Mouse (Mus musculus) left cerebral cortex, adult 18-20 months (tissue): ENCODE data around the gene Fbxl2. TPM values are rescaled to one million over a fixed set of nuclear protein-coding genes. Genes with fewer than 3 reads are reported as not detected.
A peak's percentile ranks its signal among the peaks of the same experiment; 100 is the strongest.

Source experiments
- DNase-seq, 2 experiments: peaks; one replicate each; pipeline ENCODE4 v3.0.0; 2021 to 2022; ENCODE audit warnings: low spot score in 2 of 2, mixed read lengths in 1 of 2
- total RNA-seq, 2 experiments: library from RNA; stranded (reverse); gene quantifications; 2 replicates each; pipeline ENCODE4 v1.2.3; 2021

Fbxl2 gene
- total RNA-seq, 2 experiments from 2014 or later = 55.3 to 57.6 TPM

GRCm38 (mm10) chr9:114022141-114022540, 23.9 kb downstream of the Fbxl2 start:
- no peak for DNase-seq

- no peak for DNase-seq
Observed at GRCm38 (mm10) chr9:114019012-114019762, 26.8 kb downstream of the Fbxl2 start.

GRCm38 (mm10) chr9:114016402-114016801, 29.6 kb downstream of the Fbxl2 start:
- no peak for DNase-seq

- DNase-seq = no peak
Observed at GRCm38 (mm10) chr9:114015724-114016123, 30.3 kb downstream of the Fbxl2 start.

GRCm38 (mm10) chr9:114014034-114014433, 32.0 kb downstream of the Fbxl2 start:
- DNase-seq = no peak

- DNase-seq = no peak
Observed at GRCm38 (mm10) chr9:114011203-114011602, 34.8 kb downstream of the Fbxl2 start.

- DNase-seq = no peak
Observed at GRCm38 (mm10) chr9:114009526-114009925, 36.5 kb downstream of the Fbxl2 start.

GRCm38 (mm10) chr9:114007850-114008350, 38.1 kb downstream of the Fbxl2 start:
- no peak for DNase-seq

GRCm38 (mm10) chr9:114006801-114007200, 39.2 kb downstream of the Fbxl2 start:
- DNase-seq = no peak

- DNase-seq = no peak
Observed at GRCm38 (mm10) chr9:113998311-113998710, 47.7 kb downstream of the Fbxl2 start.

GRCm38 (mm10) chr9:113992810-113993209, 53.2 kb downstream of the Fbxl2 start:
- no peak for DNase-seq

GRCm38 (mm10) chr9:113990547-113991248, 55.3 kb downstream of the Fbxl2 start:
- DNase-seq = peak; percentile 85 to 87

GRCm38 (mm10) chr9:113984946-113985620, 60.9 kb downstream of the Fbxl2 start:
- DNase-seq = no peak

- no peak for DNase-seq
Observed at GRCm38 (mm10) chr9:113982883-113983670, 62.9 kb downstream of the Fbxl2 start.

- no peak for DNase-seq
Observed at GRCm38 (mm10) chr9:113982451-113982850, 63.5 kb downstream of the Fbxl2 start.

GRCm38 (mm10) chr9:113981099-113981880, 64.7 kb downstream of the Fbxl2 start:
- DNase-seq = peak in 1 of 2 experiments; percentile 28

- no peak for DNase-seq
Observed at GRCm38 (mm10) chr9:113979356-113979755, 66.6 kb downstream of the Fbxl2 start.

GRCm38 (mm10) chr9:113978656-113979055, 67.3 kb downstream of the Fbxl2 start:
- DNase-seq = no peak

- DNase-seq = no peak
Observed at GRCm38 (mm10) chr9:113977225-113977840, 68.7 kb downstream of the Fbxl2 start.

- no peak for DNase-seq
Observed at GRCm38 (mm10) chr9:113976264-113976663, 69.7 kb downstream of the Fbxl2 start.
